Mouse (Mus musculus) activated CD4-positive, CD25-positive, alpha-beta regulatory T cell, adult 4 months (primary cell): ENCODE results near the gene Krt80. TPM values are rescaled to one million over a fixed set of nuclear protein-coding genes. Genes with fewer than 3 reads are reported as not detected.
"Not testable (repeated sequence)": the region's sequence is repeated elsewhere in the genome, so short reads cannot be mapped to it uniquely, and the experiment has no call there.

Experiments
- ATAC-seq: one replicate; pipeline ENCODE4 v1.8.0; 2017
- polyA plus RNA-seq, 2 experiments: library from polyadenylated mRNA; unstranded; fragments of 100-300 nt; shearing (Covaris generic); gene quantifications; one replicate each; pipeline ENCODE4 v1.2.1; 2017

The Krt80 gene
- polyA plus RNA-seq, 2 experiments from 2014 or later: not detected

DNA sequence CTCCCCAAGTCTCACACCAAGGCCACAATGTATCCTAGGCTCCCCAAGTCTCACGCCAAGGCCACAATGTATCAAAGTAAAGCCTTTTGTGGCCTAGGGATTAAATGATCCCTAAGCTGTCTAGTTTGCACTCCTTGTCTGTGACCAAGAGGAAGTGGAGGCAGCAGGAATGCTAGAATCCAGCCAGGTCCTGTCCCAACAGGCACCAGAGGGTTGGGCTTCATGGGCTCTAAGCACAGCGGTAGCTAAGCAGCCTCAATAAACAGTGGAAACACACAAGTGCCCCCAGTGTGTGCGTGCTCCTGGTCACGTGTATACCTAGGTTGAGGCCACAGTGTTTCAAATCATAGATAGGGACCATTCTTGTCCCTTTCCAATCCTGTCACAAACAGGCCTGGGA is 31.6 kb downstream of the Krt80 start:
- ATAC-seq: no peak

DNA sequence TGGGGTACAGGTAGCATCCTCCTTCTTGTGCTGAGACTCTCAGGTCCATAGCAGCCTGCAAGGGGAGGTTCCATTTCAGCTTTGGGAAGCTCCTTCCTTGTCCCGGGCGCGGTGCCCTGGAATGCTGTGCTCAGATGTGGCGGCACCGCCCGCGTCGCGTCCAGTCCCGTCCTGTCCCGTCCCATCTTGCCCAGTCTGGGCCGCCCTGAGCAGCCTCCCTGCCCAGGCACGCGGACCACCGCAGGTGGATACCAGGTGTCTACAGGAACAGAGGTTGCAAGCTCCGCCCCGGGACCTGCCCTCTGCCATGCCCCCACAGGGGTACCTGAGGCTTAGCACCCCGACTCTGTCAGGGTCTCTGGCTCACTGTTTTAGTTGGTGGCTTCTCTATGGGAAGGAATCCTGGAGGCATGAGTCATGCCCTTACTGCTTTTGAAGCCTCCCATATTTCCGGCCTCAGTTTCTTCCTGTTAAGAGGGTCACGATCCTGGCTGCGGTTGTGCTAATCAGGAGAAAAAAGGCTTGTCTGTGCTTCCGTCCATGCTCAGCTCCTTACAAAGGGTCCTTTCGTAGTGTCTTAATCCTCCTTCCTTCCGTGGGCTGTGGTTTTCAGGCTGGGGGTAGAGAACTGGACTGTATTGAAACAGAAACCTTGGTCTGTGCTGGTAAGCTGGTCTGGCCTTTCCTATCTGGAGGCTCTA is 33.3 kb downstream of the Krt80 start:
- ATAC-seq: no peak

DNA sequence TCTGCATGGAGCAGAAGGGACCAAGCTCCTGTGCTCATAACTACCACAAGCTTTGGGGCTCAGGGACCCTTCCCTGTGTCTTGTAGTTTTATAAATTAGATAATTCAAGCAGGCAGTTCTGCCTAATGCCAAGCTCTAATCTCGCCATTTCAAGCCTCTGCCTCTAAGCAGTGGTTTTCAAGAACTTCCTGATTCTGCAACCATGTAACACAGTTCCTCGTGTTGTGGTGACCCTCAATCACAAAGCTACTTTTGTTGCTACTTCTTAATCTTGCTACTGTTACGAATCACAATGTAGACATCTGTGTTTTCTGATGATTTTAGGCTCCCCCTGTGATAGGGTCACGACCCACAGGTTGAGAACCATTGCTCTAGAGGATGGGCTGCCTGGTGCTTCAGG is 36.3 kb downstream of the Krt80 start:
- no peak for ATAC-seq

DNA sequence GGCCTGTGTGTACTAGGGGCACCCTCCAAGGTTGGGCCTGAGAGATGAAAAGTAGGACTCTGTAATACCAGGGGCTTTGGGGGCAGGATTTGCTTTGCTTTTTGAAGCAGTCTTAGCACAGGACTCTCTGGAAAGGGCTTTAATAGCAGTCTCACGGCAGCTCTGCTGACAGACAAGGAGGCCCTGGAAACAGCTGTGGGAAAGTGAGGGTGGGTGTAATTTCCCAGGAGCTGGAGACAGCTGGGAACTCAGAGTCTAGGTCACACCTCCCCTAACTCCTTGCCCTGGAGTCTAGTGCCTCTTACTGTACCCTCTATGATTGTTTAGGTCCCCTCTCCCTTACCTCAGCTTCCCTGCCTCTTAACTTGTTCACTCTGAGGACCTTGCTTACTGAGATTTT is 36.8 kb downstream of the Krt80 start:
- no peak for ATAC-seq

DNA sequence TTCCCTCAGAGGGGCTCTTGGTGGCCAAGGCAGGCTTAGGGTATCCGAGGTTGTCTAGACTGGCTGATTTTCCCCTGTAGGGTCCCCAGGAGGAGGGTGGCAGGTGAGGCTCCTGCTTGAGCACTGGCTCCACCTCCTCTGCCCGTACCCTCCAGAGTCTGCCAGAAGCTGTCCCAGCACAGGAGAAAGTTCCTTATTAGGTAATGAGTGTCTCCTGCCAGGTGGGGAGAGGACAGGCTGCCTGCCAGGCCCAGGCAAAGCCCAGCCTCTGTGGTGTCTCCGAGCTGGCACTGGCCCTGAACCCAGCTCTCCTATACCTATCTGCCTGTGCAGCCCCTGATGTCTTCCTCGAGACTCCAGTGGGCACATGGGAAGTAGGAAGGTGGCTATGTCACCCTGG is 37.6 kb downstream of the Krt80 start:
- ATAC-seq: no peak

DNA sequence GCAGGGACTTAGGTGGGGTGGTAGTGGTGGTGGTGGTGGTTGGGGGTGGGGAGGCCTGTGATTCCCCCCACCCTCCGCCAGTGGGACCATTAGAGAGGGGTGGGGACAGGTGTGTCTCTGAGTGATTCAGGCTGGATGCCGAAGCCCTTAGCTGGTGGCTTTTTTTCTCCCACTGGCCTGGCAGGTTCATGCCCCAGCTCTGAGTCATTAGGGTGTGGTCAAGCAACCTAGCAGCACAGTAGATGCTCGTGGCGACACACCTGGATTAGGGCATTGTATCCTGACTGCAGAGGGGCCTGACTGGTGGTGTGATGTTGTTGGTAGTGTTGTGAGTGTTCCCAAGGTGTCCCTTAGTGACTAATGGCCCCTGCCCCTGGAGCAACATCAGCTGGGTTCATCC is 38.9 kb downstream of the Krt80 start:
- ATAC-seq: no peak

DNA sequence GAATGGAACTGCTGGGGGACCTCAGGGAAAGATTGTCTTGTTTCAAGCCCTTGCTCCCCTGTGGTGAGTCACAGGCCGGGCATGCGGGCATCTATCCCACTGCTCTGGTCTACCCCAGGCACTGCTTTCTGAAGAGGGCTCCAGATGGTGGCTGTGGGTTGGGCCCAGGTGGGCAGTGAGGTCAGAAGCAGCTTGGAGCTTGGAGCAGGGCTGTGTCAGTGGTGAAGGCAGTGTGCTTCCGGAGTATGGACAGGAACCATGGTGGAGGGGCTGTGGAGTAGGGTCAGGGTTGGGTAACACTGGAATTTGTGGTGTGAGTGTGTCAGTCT is 40.4 kb downstream of the Krt80 start:
- ATAC-seq: no peak

DNA sequence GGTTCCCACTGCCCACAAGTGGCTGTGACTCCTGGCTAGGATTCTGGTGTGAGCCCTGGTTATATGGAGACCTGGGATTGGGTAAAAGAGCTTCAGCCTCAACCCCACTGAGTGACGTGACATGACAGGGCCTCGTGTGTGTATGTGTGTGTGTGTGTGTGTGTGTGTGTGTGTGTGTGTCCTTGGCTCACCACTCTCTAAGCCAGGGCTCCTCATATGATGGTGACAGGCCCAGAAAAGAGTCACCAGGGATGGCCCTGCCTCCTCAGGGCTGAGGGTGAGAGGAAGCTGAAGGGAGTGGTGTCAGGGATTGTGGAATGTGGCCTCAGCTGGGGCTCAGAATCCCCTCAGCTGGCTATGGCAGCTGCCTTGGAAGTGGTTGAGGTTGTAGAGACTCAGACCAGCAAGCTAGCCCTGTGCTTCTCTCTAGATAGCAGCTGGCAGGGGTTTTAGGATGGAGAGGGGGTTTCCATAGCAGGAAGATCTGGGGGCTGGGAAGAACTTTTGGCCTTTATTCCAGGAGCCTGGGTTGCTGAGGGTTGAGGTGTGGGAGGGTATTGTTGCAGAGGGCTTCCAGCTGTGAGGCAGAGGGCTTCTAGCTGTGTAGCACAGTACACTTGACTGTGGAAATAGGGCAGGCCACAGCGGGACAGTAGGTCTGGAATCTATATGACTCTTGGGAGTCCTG is 40.9 kb downstream of the Krt80 start:
- no peak for ATAC-seq

DNA sequence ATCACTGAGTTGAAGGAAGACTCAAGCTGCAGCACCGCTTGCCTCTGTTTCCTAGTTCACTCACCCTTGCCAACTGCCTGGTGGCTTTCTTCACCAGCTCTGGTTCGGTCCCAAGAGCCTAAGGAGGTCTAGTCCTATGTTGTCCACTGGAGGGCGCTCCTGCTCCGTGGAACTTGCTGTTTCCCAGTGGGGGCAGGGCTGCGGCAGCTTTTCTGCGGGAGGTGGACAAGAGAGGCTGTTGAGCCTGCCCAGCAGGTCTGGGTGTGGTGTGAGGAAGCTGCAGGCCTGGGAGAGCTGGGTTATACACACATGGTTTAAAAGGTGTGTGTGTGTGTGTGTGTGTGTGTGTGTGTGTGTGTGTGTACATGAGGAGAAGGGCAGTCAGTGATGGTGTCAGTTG is 42.7 kb downstream of the Krt80 start:
- no peak for ATAC-seq

DNA sequence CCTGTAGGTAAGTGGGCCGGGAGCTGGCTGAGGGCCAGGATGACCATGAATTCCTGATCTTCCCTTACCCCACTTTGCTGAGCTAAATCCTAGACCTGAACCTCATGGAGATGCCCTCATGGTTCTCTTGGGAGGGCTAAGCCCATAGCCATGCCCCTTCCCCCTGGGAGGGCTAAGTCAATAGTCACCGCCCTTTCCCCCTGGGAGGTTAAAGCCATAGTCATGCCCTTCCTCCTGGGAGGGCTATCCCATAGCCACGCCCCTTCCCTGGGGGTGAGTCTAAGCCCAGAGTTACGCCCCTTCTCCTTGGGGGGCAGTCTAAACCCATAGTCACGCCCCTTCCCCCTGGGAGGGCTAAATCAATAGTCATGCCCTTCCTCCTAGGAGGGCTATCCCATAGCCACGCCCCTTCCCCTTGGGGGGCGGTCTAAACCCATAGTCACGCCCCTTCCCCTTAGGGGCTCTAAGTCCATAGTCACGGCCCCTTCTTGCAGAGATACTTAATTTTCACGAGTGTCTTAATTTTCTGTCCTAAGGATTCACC is 43.9 kb downstream of the Krt80 start:
- no peak for ATAC-seq

DNA sequence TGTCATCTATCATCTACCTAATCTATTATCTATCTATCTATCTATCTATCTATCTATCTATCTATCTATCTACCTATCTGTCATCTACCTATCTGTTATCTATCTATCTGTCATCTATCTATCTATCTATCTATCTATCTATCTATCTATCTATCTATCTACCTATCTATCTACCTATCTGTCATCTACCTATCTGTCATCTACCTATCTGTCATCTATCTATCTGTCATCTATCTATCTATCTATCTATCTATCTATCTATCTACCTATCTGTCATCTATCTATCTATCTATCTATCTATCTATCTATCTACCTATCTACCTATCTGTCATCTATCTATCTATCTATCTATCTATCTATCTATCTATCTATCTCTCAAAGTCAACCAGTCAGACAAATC is 45.6 kb downstream of the Krt80 start:
- not testable (repeated sequence) for ATAC-seq

DNA sequence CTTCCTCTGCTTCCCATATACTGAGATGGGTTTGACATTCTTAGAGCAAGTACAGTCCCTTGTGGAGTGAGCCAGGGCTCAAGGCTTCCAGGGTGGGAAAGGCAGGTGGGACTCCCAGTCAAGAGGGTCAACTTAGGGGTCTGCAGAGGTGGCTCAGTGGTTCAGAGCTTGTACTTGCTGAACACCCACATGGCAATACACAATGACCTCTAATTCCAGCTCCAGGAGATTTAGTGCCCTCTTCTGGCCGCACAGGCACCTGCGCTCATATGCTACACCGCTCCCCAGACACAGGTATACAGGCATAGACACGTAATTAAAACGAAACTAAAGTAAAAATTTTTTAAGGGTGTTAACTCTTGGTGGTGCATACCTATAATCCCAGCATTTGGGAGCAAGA is 46.5 kb downstream of the Krt80 start:
- ATAC-seq: no peak

DNA sequence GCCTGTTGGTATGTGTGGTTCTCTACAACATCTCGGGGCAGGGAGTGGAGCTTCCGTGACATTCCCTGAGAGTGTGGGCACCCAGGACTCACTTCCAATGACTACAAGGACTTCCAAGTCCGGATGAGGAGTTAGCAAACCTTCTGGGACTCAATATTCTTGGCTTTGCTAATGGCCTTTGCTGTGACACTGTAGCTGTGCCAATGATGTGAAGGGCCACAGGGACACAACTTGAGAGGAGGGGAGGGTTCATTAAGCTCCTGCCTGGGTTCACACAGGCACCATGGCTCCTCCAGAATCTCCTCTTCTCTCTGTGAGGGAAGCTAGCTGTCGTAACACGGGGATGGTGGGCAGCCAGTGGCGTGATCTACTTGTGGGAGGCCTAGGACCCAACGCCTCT is 47.3 kb downstream of the Krt80 start:
- ATAC-seq: no peak

DNA sequence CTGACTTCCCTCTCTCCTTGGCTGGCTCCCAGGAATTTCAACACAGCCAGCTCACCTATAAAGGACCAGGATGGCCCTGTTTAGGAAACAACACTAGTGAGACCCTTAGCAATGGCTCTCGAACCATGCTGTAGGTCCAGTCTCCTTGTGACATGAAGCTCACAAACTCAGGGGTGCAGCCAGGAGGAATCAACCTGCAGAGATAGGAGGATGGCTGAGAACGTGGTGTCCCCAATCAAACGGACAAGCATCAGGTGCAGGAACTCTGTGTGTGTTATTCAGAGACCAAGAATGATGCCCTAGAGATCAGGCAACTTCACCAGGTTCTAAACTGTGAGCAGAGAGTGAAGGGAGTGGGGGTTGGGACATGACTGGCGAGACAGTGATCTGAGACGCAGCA is 47.9 kb downstream of the Krt80 start:
- no peak for ATAC-seq

DNA sequence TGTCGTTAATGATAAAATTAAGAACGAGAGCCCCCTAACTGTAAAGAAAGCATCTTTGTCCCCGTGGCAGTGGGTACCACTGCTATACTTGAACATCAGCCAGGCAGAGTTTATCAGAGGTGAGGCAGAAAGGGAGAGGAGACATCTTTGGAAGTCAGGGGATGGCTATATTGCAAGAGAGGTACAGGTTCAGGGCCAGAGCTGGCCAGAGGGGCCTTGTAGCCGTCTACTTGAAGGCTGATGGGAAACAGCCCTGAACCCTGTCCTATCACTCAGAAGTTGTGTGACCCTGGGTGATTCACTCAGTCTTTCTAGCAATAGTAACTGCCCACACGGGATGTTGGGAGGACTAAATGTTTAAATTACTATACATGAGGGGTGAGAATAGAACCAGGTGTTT is 48.8 kb downstream of the Krt80 start:
- no peak for ATAC-seq

DNA sequence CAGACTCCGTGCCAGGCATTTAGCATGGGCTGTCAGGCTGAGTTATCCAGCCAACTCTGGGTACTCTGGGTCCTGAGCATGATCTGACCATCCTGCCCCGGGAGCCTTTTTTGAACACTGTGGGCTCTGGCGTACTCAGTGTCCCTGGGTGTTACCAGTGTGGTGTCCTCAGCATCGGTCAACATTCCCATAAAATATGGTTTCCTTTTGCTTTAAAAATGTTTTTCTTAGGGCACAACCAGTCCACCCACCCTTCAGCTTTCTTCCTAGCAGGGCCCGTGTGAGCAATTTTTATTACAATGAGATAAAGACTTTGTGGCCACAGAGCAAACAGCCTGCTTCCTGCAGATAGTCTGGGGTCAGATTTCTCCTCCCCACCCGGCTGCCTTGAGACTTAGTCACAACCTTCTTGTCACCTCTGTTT is 49.3 kb downstream of the Krt80 start:
- ATAC-seq: no peak

DNA sequence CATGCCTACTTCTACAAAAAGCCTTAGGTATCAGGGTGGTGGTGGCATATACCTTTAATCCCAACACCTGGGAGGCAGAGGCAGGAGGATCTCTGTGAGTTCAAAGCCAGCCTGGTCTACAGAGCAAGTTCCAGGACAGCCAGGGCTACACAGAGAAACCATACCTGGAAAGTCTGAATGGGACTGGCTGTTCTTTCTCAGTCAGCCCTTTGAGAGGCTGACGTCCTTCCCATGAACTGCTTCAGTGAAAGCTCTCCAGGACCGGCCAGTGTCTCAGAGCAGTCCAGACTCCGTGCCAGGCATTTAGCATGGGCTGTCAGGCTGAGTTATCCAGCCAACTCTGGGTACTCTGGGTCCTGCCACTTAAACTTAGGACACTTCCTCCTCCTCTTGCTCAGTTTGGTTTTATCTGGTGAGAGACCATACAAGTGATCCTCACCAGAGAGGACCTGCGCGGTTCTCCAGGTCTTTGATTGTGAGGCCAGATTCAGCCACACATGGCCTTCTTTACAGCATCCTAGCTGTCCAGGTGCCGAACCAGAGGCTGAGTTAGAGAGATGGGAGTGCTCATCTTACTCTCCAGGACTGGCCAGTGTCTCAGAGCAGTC is 49.8 kb downstream of the Krt80 start:
- no peak for ATAC-seq

DNA sequence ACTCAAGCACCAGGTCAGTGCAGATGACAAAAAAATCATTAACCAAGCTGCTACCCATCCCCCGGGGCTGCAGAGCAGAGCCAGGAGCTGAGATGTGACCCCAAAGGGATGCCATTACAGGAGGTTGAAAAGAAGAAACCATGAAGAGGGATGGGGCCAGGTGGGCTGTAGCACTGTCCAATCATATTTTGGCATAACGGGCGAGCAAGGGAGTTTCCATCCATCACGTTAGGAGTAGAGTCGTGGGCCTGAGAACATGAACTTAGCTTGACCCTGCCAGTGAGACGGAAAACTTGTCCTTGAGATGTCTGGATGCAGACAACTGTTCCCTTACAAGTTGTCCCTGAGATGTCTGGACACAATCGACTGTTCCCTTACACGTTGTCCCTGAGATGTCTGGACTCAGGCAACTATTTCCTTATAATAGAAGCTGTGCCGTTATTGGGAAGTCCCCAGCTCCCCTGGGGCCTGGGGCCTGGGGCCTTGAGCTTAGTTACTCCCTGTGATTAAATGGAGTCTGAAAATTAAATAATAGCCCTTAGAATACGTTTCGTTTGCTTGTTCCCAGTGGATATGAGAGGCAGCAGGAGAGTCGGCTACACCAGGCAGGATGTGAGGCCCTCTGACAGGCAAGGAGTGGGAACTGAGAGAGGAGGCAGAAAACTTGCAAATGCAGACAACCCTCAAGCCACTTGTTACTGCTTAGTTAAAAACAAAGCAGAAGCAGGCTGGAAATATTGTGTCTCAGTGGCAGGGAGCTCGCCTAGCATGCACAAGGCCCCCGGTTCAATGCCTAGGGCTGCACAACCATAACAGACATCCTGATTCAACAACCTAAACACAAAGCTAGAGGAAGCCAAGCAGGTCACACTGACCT is 50.8 kb downstream of the Krt80 start:
- no peak for ATAC-seq

DNA sequence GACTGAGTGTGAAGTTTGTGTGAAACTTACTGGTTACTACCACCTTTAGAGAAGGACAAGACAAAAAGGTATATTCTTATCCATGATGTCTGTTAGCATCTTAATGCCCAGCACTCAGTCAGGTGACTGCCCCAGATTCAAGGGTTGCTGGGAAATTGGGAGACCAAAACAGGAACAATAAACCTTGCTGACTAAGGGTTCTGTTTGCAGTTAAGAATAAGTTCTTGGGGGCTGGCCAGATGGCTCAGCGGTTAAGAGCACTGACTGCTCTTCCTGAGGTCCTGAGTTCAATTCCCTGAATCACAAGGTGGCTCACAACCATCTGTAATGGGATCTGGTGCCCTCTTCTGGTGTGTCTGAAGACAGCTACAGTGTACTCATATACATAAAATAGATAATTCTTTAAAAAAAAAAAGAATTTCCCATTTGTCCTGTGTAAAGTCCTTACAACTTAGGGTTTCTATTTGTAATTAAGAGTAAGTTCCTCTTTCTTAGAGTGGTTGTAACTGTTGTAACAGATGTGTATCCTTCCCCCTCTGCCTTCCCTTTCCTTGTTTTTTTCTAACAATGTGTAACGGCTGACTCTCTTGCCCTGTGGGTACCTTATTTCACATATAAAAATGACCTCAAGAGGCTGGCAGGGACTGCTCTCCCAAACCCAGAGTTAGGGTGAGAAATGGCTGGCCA is 52.0 kb downstream of the Krt80 start:
- ATAC-seq: no peak

DNA sequence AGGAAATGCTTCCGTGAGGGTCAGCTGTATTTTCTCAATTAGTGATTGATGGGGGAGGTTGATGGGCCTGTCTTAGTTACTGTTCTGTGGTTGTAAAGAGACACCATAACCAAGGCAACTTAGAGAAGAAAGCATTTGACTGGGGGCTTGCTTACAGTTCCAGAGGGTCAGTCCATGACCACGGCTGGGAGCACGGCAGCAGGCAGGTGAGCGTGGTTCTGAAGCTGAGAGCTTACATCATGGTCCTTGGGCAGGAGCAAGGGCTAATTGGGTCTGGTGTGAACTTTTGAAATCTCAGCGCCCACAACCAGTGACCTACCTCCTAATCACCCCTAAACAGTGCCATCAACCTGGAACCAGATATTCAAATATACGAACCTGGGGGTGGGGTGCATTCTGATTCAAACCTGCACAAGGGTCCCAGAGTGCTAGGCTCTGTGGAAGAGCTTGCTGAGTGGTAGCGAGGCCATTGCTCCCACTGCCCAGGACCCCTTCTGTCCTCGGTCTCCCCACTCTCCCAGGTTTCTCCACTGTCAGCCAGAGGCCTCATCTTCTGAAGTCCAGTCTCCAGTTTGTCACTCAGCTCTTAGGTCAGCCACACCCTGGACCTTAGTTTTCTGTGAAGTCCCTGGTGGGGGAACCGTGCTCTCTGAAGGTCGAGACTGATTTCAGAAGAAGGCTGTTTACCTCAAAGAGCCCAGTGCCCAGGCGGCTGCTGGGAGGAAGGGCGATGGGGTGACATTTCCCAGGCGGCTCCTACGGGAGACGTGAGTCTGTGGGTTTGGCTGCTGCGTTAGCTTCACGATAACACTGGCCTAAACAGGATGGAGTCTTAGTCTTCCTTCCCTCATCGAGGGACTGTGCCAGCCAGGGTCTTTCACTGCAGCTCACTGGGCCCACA is 52.8 kb downstream of the Krt80 start:
- no peak for ATAC-seq

DNA sequence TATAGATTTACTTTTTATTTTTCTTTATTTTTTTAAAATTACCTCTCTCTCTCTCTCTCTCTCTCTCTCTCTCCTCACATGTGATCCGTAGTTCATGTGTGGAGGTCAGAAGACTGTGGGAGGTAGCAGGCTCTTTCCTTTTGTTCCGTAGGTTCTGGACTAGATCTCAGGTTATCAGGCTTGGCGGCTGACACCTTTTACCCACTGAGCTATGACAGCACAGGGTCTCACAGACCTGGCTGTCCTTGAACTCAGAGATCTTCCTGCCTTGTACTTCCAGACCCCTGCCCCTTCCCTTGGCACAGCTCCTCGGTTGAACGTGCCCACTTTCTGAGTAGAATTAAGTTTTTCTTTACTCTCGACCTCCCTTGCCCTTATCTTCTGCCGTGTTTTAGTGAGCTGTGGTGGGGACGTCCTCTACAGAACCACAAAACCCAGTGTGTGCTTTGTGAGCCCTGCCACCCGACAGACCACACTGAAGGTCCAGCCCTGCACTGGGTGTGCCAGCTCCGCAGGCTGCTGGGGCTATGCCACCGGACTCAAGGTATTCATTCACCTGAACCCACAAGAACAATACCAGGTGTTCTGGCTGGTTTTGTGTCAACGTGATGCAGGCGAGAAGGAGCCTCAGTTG is 53.6 kb downstream of the Krt80 start:
- ATAC-seq: no peak
